Mouse (Mus musculus): ENCODE data around the gene Agps. TPM values are rescaled to one million over a fixed set of nuclear protein-coding genes. Genes with fewer than 3 reads are reported as not detected.

Agps gene
- total and polyA plus RNA-seq, 3 experiments: 10.4 to 80.7 (median 77.9) TPM

DNA sequence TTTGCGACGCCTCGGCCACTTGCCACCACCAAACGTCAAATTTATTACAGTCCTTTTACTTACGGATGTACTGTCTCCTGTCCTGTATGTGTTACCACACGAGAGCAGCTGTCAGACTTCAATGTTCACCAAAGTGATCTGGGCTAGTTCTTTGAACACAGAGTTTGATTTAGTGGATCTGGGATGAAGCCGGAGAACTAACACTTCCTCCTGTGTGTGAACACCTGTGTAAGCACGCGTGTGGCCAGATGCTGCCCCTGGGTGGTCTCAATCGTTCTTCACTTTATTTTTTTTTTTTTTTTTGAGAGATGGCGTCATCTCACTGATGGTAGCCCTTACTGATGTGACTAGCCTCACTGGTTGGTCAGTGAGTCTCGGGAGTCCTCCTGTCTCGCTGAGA, 17.1 kb upstream of the Agps start:
- H3K4me1 ChIP-seq (ENCODE audit: insufficient read depth, low read depth, low read length): 0 out of 2 replicates have a peak, but pooled peaks cover 2% of the 10 kb centered on the region
- ATAC-seq (ENCODE audit: extremely low read depth, insufficient number of reproducible peaks, low FRiP score, poor library complexity, severe bottlenecking): no peak
- H3K27me3 ChIP-seq (ENCODE audit: insufficient read depth, low read length): peaks cover 38% of the 10 kb centered on the region
- DNase-seq (ENCODE audit: low spot score): no peak
- H3K9me3 ChIP-seq (replicated peaks): no peaks in the 10 kb centered on the region
- TF ChIP-seq CTCF (IDR thresholded peaks at IDR 0.05; ENCODE audit: low read depth, low read length) (no peak), TAL1 (conservative IDR thresholded peaks at IDR 0.05; ENCODE audit: low read depth, low read length) (no peak), GATA1 (IDR thresholded peaks at IDR 0.05; ENCODE audit: borderline replicate concordance, low read length) (no peak), POLR2AphosphoS5 (IDR thresholded peaks at IDR 0.05; ENCODE audit: insufficient replicate concordance, low read depth, low read length) (no peak), GATA2 (IDR thresholded peaks at IDR 0.05; ENCODE audit: borderline replicate concordance, low read depth, low read length) (no peak)
- H3K36me3 ChIP-seq (replicated peaks): no peaks in the 10 kb centered on the region
- H3K4me3 ChIP-seq (ENCODE audit: low read depth, low read length): no peak overlapping the region

DNA sequence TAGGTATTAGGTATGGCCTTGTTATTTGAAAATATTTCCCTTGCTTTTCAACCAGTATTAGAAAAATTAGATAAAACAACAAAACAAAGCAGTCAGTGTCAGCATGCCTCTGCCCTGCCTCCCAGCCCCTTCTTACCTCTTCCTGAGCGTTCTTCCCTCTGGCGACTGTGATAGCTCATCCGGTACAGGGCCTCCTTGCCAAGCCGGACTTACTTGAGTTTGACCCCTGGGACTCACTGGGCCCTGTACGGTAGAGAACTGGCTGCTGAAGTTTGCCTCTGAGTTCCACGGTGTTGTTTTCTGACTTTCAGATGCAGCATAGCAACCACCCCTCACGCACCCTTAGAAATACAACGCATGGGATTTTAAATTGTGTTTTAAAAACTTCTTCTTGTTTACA, 16.5 kb upstream of the Agps start:
- no peak for ATAC-seq (ENCODE audit: extremely low read depth, insufficient number of reproducible peaks, low FRiP score, poor library complexity, severe bottlenecking)
- Histone ChIP-seq H3K9me3 (replicated peaks) (no peaks in the 10 kb centered on the region), H3K27me3 (ENCODE audit: insufficient read depth, low read length) (peaks cover 32% of the 10 kb centered on the region), H3K4me3 (ENCODE audit: low read depth, low read length) (no peak overlapping the region), H3K4me1 (ENCODE audit: insufficient read depth, low read depth, low read length) (0 out of 2 replicates have a peak, but pooled peaks cover 3% of the 10 kb centered on the region), H3K36me3 (replicated peaks) (no peaks in the 10 kb centered on the region)
- no peak for TF ChIP-seq GATA1 (IDR thresholded peaks at IDR 0.05; ENCODE audit: borderline replicate concordance, low read length)
- no peak for TF ChIP-seq CTCF (IDR thresholded peaks at IDR 0.05; ENCODE audit: low read depth, low read length)
- no peak for TF ChIP-seq TAL1 (conservative IDR thresholded peaks at IDR 0.05; ENCODE audit: low read depth, low read length)
- no peak for DNase-seq (ENCODE audit: low spot score)

- Histone ChIP-seq H3K4me3 (ENCODE audit: low read depth, low read length) (no peak overlapping the region), H3K27me3 (ENCODE audit: insufficient read depth, low read length) (peaks cover 34% of the 10 kb centered on the region), H3K4me1 (ENCODE audit: insufficient read depth, low read depth, low read length) (0 out of 2 replicates have a peak, but pooled peaks cover 3% of the 10 kb centered on the region), H3K36me3 (replicated peaks) (no peaks in the 10 kb centered on the region), H3K9me3 (replicated peaks) (no peaks in the 10 kb centered on the region)
- DNase-seq (ENCODE audit: low spot score) (no peak), ATAC-seq (ENCODE audit: extremely low read depth, insufficient number of reproducible peaks, low FRiP score, poor library complexity, severe bottlenecking) (no peak)
- TF ChIP-seq CTCF (IDR thresholded peaks at IDR 0.05; ENCODE audit: low read depth, low read length): no peak
- no peak for TF ChIP-seq GATA1 (IDR thresholded peaks at IDR 0.05; ENCODE audit: borderline replicate concordance, low read length)
- TF ChIP-seq POLR2AphosphoS5 (IDR thresholded peaks at IDR 0.05; ENCODE audit: insufficient replicate concordance, low read depth, low read length): no peak
- TF ChIP-seq GATA2 (IDR thresholded peaks at IDR 0.05; ENCODE audit: borderline replicate concordance, low read depth, low read length): no peak
- TF ChIP-seq TAL1 (conservative IDR thresholded peaks at IDR 0.05; ENCODE audit: low read depth, low read length): no peak
Measured at GRCm38 (mm10) chr2:75816673-75817072, 15.3 kb upstream of the Agps start.

GRCm38 (mm10) chr2:75818719-75819118, 13.3 kb upstream of the Agps start:
- H3K36me3 ChIP-seq (replicated peaks): no peaks in the 10 kb centered on the region
- DNase-seq (ENCODE audit: low spot score) (no peak), ATAC-seq (ENCODE audit: extremely low read depth, insufficient number of reproducible peaks, low FRiP score, poor library complexity, severe bottlenecking) (no peak)
- TF ChIP-seq TAL1 (conservative IDR thresholded peaks at IDR 0.05; ENCODE audit: low read depth, low read length): no peak
- no peak for TF ChIP-seq CTCF (IDR thresholded peaks at IDR 0.05; ENCODE audit: low read depth, low read length)
- TF ChIP-seq GATA2 (IDR thresholded peaks at IDR 0.05; ENCODE audit: borderline replicate concordance, low read depth, low read length): no peak
- no peak for TF ChIP-seq GATA1 (IDR thresholded peaks at IDR 0.05; ENCODE audit: borderline replicate concordance, low read length)
- no peak for TF ChIP-seq POLR2AphosphoS5 (IDR thresholded peaks at IDR 0.05; ENCODE audit: insufficient replicate concordance, low read depth, low read length)
- no peaks in the 10 kb centered on the region for H3K9me3 ChIP-seq (replicated peaks)
- H3K4me1 ChIP-seq (ENCODE audit: insufficient read depth, low read depth, low read length): peaks cover 5% of the 10 kb centered on the region
- H3K4me3 ChIP-seq (ENCODE audit: low read depth, low read length): no peak overlapping the region
- H3K27me3 ChIP-seq (ENCODE audit: insufficient read depth, low read length): peaks cover 43% of the 10 kb centered on the region

- no peak overlapping the region for H3K4me3 ChIP-seq (ENCODE audit: low read depth, low read length)
- peaks cover 43% of the 10 kb centered on the region for H3K27me3 ChIP-seq (ENCODE audit: insufficient read depth, low read length)
- no peak for ATAC-seq (ENCODE audit: extremely low read depth, insufficient number of reproducible peaks, low FRiP score, poor library complexity, severe bottlenecking)
- TF ChIP-seq TAL1 (conservative IDR thresholded peaks at IDR 0.05; ENCODE audit: low read depth, low read length) (no peak), POLR2AphosphoS5 (IDR thresholded peaks at IDR 0.05; ENCODE audit: insufficient replicate concordance, low read depth, low read length) (no peak), GATA1 (IDR thresholded peaks at IDR 0.05; ENCODE audit: borderline replicate concordance, low read length) (no peak)
- peaks cover 10% of the 10 kb centered on the region for H3K4me1 ChIP-seq (ENCODE audit: insufficient read depth, low read depth, low read length)
- no peak for DNase-seq (ENCODE audit: low spot score)
- H3K9me3 ChIP-seq (replicated peaks): no peaks in the 10 kb centered on the region
- H3K36me3 ChIP-seq (replicated peaks): no peaks in the 10 kb centered on the region
Measured at GRCm38 (mm10) chr2:75819796-75820195, 12.2 kb upstream of the Agps start.

GRCm38 (mm10) chr2:75821971-75822751, 9.8 kb upstream of the Agps start:
- Histone ChIP-seq H3K4me1 (ENCODE audit: insufficient read depth, low read depth, low read length) (peaks cover 21% of the 10 kb centered on the region), H3K36me3 (replicated peaks) (no peaks in the 10 kb centered on the region), H3K27me3 (ENCODE audit: insufficient read depth, low read length) (peaks cover 37% of the 10 kb centered on the region), H3K9me3 (replicated peaks) (no peaks in the 10 kb centered on the region), H3K4me3 (ENCODE audit: low read depth, low read length) (no peak overlapping the region)
- ATAC-seq (ENCODE audit: extremely low read depth, insufficient number of reproducible peaks, low FRiP score, poor library complexity, severe bottlenecking): no peak
- no peak for DNase-seq (ENCODE audit: low spot score)
- TF ChIP-seq POLR2AphosphoS5 (IDR thresholded peaks at IDR 0.05; ENCODE audit: insufficient replicate concordance, low read depth, low read length): no peak
